25 mouse cellular contexts compared by ENCODE assay signal in the genomic region with DNA sequence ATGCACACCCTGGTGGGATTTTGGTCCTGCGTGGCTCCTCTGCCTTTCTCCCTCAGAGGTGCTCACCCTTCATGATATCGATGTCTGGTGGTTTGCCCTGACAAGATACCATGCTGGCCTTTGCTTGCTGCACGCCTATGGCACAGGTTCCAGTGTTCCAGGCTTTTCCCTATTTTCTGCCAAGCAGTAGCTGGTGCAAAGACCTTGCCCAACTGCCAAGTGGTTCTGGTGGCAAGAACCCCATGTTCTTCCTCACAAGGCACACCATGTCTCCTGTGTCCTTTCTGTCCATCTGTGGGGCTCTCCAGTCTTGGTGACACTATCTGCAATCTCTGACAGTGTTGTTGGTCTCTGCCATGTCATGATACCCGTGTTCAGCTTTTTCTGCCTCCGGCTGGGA.
"Had no signal": no experiment of that assay in that cellular context is flagged by ENCODE, and none has a peak within 500 bp of the region (broad histone marks: within the 10 kb centered on the region; RNA-seq: fewer than 3 reads in every experiment).

No protein-coding gene starts in this region.

- H3K9me3 ChIP-seq: heart, embryonic 13.5 days; heart, embryonic 15.5 days; hindbrain, embryonic 13.5 days; hindbrain, embryonic 15.5 days; limb, embryonic 10.5 days; limb, embryonic 12.5 days; liver, embryonic 12.5 days; liver, embryonic 15.5 days had no signal

- DNase-seq: gastrocnemius, postnatal 10 days; gastrocnemius, postnatal 25 days; heart, adult 11 months; heart, adult 2 months; heart, postnatal 14 days; heart, postnatal 36 days; kidney, adult 18-20 months; kidney, adult 8-10 months; kidney, postnatal 10 days; kidney, postnatal 25 days; kidney, postnatal 4 days had no signal

- H3K27ac ChIP-seq: heart, adult 2 months; heart, embryonic 13.5 days; heart, embryonic 15.5 days; hindbrain, embryonic 13.5 days; hindbrain, embryonic 15.5 days; layer of hippocampus, adult 2 months; left cerebral cortex, adult 2 months; limb, embryonic 10.5 days; limb, embryonic 12.5 days; liver, embryonic 12.5 days; liver, embryonic 15.5 days had no signal

- H3K27me3 ChIP-seq: heart, embryonic 13.5 days; heart, embryonic 15.5 days; hindbrain, embryonic 15.5 days; limb, embryonic 12.5 days; liver, embryonic 12.5 days; liver, embryonic 15.5 days had no signal

- H3K4me2 ChIP-seq: heart, embryonic 11.5 days; heart, embryonic 13.5 days; heart, embryonic 15.5 days; hindbrain, embryonic 13.5 days; hindbrain, embryonic 15.5 days; limb, embryonic 12.5 days; liver, embryonic 12.5 days; liver, embryonic 15.5 days had no signal

- ATAC-seq: forebrain, embryonic 16.5 days; inflammation-experienced regulatory T-cells, adult 6 months; intestine, embryonic 16.5 days; liver, embryonic 12.5 days had no signal

- H3K4me3 ChIP-seq: heart, adult 2 months; heart, embryonic 13.5 days; heart, embryonic 15.5 days; hindbrain, embryonic 13.5 days; hindbrain, embryonic 15.5 days; layer of hippocampus, adult 2 months; left cerebral cortex, adult 2 months; limb, embryonic 10.5 days; limb, embryonic 12.5 days; liver, embryonic 12.5 days; liver, embryonic 15.5 days had no signal

- H3K36me3 ChIP-seq: heart, embryonic 13.5 days; heart, embryonic 15.5 days; hindbrain, embryonic 13.5 days; hindbrain, embryonic 15.5 days; limb, embryonic 10.5 days; limb, embryonic 12.5 days had no signal

- H3K9ac ChIP-seq: heart, embryonic 13.5 days; heart, embryonic 15.5 days; hindbrain, embryonic 13.5 days; hindbrain, embryonic 15.5 days; limb, embryonic 12.5 days; liver, embryonic 12.5 days; liver, embryonic 15.5 days had no signal
